Mouse (Mus musculus): ENCODE data around the gene Gm10318. TPM values are rescaled to one million over a fixed set of nuclear protein-coding genes. Genes with fewer than 3 reads are reported as not detected.

Gene Gm10318
- polyA plus RNA-seq, 1 experiment from 2014 or later = not detected

DNA sequence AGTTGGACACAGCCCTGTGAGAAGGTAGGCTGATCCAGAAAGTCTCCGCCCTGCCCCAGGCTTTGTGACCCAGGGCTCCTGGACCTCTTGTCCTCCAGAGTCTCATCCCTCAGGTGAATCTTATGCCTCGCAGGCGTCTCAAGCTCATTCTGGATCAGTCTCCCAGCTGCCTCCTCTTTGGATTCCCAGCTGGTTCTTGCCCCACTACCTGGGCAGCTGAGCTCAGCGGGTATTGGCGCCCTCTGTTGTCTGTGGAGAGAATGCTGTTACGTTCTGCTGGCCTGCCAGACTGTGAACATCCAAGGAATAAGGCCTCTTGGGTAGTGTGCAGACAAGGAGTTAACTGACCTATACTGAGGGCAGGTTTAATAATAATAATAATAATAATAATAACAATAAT is 26.3 kb downstream of the Gm10318 start:
- no peak overlapping the region for H3K27ac ChIP-seq (ENCODE audit: low read depth, low read length)
- no peak overlapping the region for H3K9ac ChIP-seq (ENCODE audit: low read depth, low read length)
- no peak overlapping the region for H3K4me3 ChIP-seq (ENCODE audit: low read depth, low read length)
- no peaks in the 10 kb centered on the region for H3K36me3 ChIP-seq (ENCODE audit: control insufficient read depth, insufficient read depth, low read length)
- WGBS = 54% methylated on average over 6 of the region's 6 CpGs
- H3K4me2 ChIP-seq = no peak overlapping the region
- ATAC-seq (replicated peaks; ENCODE audit: low FRiP score) = no peak
- H3K27me3 ChIP-seq (replicated peaks; ENCODE audit: control insufficient read depth, insufficient read depth, low read length) = no peaks in the 10 kb centered on the region
- no peak for DNase-seq (ENCODE audit: low spot score)
- H3K4me1 ChIP-seq (replicated peaks; ENCODE audit: control insufficient read depth, insufficient read depth, low read length) = no peaks in the 10 kb centered on the region
- H3K9me3 ChIP-seq (ENCODE audit: control insufficient read depth, low read length) = no peaks in the 10 kb centered on the region

DNA sequence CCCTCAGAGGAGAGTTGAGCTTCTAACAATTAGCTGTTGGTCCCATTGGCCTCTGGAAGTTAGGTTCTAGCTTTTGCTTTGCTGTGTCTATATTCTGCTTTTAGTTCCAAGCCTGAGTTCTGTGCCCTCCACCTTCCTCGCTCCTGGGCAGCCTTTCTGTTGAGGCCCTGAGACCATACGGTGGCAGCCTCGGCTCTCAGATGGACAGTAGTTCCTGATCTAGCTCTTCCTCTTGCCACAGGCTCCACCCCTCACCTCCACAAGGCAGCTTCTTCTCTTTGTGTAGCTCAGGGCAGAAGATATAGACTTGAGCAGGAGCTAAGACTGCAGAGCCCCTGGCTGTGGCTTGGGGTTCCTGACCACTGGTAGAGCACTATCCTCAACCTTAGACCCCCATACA is 27.6 kb downstream of the Gm10318 start:
- DNase-seq (ENCODE audit: low spot score) (no peak), ATAC-seq (replicated peaks; ENCODE audit: low FRiP score) (no peak)
- Histone ChIP-seq H3K4me1 (replicated peaks; ENCODE audit: control insufficient read depth, insufficient read depth, low read length) (no peaks in the 10 kb centered on the region), H3K36me3 (ENCODE audit: control insufficient read depth, insufficient read depth, low read length) (no peaks in the 10 kb centered on the region), H3K27me3 (replicated peaks; ENCODE audit: control insufficient read depth, insufficient read depth, low read length) (no peaks in the 10 kb centered on the region), H3K9ac (ENCODE audit: low read depth, low read length) (no peak overlapping the region), H3K9me3 (ENCODE audit: control insufficient read depth, low read length) (no peaks in the 10 kb centered on the region), H3K4me2 (no peak overlapping the region), H3K4me3 (ENCODE audit: low read depth, low read length) (no peak overlapping the region), H3K27ac (ENCODE audit: low read depth, low read length) (no peak overlapping the region)
- 43% methylated on average over 3 of the region's 3 CpGs for WGBS

DNA sequence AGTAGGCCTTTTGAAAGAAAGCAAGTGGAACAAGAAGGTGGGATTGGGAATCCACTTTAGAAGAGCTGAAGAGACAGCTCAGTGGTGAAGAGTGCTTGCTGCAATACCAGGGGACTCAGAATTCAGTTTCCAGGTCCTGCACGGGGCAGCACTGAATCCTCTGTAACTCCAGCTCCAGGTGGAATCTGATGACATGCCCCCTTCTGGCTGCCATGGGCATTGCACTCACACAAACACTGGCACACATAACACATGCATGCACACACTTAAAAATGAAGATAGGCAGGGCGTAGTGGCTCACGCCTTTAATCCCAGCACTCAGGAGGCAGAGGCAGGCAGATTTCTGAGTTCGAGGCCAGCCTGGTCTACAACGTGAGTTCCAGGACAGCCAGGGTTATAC is 29.9 kb downstream of the Gm10318 start:
- H3K4me3 ChIP-seq (ENCODE audit: low read depth, low read length) = no peak overlapping the region
- DNase-seq (ENCODE audit: low spot score) (no peak), ATAC-seq (replicated peaks; ENCODE audit: low FRiP score) (no peak)
- no peaks in the 10 kb centered on the region for H3K4me1 ChIP-seq (replicated peaks; ENCODE audit: control insufficient read depth, insufficient read depth, low read length)
- H3K36me3 ChIP-seq (ENCODE audit: control insufficient read depth, insufficient read depth, low read length) = no peaks in the 10 kb centered on the region
- H3K9ac ChIP-seq (ENCODE audit: low read depth, low read length) = no peak overlapping the region
- WGBS = 75% methylated on average over 5 of the region's 5 CpGs
- H3K9me3 ChIP-seq (ENCODE audit: control insufficient read depth, low read length) = no peaks in the 10 kb centered on the region
- no peak overlapping the region for H3K4me2 ChIP-seq
- no peaks in the 10 kb centered on the region for H3K27me3 ChIP-seq (replicated peaks; ENCODE audit: control insufficient read depth, insufficient read depth, low read length)
- no peak overlapping the region for H3K27ac ChIP-seq (ENCODE audit: low read depth, low read length)

DNA sequence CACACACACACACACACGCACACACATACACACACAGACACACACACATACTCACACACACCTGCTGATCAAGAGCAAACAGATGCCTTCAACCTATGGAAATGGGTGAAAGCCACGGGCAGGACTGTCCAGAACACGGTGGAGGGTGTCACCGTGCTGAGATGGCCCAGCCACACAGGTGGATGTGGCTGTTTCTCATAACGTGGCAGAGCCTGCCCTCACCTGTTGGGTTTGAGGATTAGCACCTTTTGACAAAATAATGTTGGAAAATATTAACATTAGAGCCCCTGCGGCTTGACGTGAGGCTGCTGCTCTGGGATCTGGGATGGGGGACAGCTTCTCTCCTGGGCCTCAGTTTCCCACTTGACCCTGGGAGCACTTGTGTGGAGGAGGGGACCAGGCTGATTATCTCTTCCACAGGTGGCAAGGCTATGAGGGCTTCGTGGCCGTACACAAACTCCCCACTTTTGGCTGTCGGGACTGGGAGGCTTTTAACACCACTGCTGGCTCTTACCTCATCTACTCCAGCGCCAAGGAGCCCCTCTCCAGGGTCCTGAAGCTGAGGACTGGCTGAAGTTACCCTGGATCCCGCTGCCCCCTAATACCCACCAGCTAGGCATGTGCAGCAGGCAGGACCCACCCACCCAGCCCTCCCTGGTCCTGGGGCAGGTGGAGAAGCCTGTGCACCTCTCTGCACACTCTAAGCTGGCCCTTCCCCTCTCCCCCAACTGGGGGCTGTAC is 33.5 kb downstream of the Gm10318 start:
- WGBS = 45% methylated on average over 12 of the region's 12 CpGs
- H3K27me3 ChIP-seq (replicated peaks; ENCODE audit: control insufficient read depth, insufficient read depth, low read length) = no peaks in the 10 kb centered on the region
- H3K4me1 ChIP-seq (replicated peaks; ENCODE audit: control insufficient read depth, insufficient read depth, low read length) = no peaks in the 10 kb centered on the region
- H3K36me3 ChIP-seq (ENCODE audit: control insufficient read depth, insufficient read depth, low read length) = no peaks in the 10 kb centered on the region
- H3K4me3 ChIP-seq (ENCODE audit: low read depth, low read length) = no peak overlapping the region
- H3K4me2 ChIP-seq = no peak overlapping the region
- ATAC-seq (replicated peaks; ENCODE audit: low FRiP score) = no peak
- H3K9ac ChIP-seq (ENCODE audit: low read depth, low read length) = no peak overlapping the region
- DNase-seq (ENCODE audit: low spot score) = no peak
- H3K27ac ChIP-seq (ENCODE audit: low read depth, low read length) = no peak overlapping the region
- H3K9me3 ChIP-seq (ENCODE audit: control insufficient read depth, low read length) = no peaks in the 10 kb centered on the region

DNA sequence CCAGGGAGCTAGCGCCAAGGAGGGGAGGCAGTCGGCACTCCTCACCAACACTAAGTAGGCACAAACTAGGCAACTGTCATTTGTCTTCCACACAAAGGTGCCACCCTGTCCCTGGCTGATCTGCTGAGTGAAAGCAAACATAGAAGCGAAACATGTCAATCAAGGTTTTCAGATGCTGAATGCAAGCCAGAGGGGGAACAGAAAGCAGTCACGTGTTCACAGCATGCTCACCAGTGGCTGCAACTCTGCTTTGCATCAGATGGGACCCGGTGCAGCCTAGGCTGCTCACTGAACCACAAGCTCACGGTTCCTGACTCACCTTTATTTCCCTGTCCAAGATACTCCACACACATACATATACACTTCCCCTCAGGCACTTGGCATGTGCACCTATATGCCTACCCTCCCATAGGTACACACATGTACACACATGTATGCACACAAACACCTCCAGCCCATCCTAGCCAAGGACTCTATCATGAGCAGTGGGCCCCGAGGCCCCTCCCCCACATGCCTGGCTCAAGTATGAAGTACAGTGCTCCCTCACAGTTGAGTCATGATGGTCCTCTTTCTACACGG is 38.4 kb downstream of the Gm10318 start:
- Histone ChIP-seq H3K9ac (ENCODE audit: low read depth, low read length) (no peak overlapping the region), H3K27ac (ENCODE audit: low read depth, low read length) (no peak overlapping the region), H3K4me1 (replicated peaks; ENCODE audit: control insufficient read depth, insufficient read depth, low read length) (no peaks in the 10 kb centered on the region), H3K4me2 (no peak overlapping the region), H3K27me3 (replicated peaks; ENCODE audit: control insufficient read depth, insufficient read depth, low read length) (no peaks in the 10 kb centered on the region), H3K9me3 (ENCODE audit: control insufficient read depth, low read length) (no peaks in the 10 kb centered on the region), H3K36me3 (ENCODE audit: control insufficient read depth, insufficient read depth, low read length) (no peaks in the 10 kb centered on the region), H3K4me3 (ENCODE audit: low read depth, low read length) (no peak overlapping the region)
- DNase-seq (ENCODE audit: low spot score) (no peak), ATAC-seq (replicated peaks; ENCODE audit: low FRiP score) (no peak; the same call in 1 of the 2 replicates)
- 78% methylated on average over 8 of the region's 8 CpGs for whole genome bisulfite sequencing

DNA sequence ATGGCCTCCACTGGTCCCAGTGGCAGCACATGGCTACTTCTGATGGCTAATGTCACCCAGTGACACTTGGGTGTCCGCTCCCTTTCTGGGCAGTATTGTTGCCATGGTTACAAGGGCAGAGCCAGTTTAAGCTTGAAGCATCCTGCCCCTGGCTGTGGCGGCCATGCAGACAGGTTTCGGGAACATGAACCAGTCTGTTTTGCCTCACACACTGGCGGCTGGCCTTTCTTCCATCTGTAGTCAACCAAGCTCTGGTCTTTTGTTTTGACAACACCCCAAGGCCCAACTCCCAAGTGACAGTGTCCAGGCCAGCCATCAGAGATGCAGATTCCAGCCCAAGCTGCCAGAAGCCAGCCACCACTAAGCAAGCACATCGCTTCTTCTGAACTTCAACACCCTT is 42.9 kb downstream of the Gm10318 start:
- no peak overlapping the region for H3K27ac ChIP-seq (ENCODE audit: low read depth, low read length)
- no peaks in the 10 kb centered on the region for H3K36me3 ChIP-seq (ENCODE audit: control insufficient read depth, insufficient read depth, low read length)
- H3K27me3 ChIP-seq (replicated peaks; ENCODE audit: control insufficient read depth, insufficient read depth, low read length) = no peaks in the 10 kb centered on the region; the same call in 1 of the 2 replicates
- DNase-seq (ENCODE audit: low spot score) (no peak), ATAC-seq (replicated peaks; ENCODE audit: low FRiP score) (no peak)
- no peak overlapping the region for H3K4me3 ChIP-seq (ENCODE audit: low read depth, low read length)
- H3K4me1 ChIP-seq (replicated peaks; ENCODE audit: control insufficient read depth, insufficient read depth, low read length) = no peaks in the 10 kb centered on the region
- WGBS = 58% methylated on average over 5 of the region's 5 CpGs
- no peak overlapping the region for H3K4me2 ChIP-seq
- H3K9me3 ChIP-seq (ENCODE audit: control insufficient read depth, low read length) = no peaks in the 10 kb centered on the region
- H3K9ac ChIP-seq (ENCODE audit: low read depth, low read length) = no peak overlapping the region

DNA sequence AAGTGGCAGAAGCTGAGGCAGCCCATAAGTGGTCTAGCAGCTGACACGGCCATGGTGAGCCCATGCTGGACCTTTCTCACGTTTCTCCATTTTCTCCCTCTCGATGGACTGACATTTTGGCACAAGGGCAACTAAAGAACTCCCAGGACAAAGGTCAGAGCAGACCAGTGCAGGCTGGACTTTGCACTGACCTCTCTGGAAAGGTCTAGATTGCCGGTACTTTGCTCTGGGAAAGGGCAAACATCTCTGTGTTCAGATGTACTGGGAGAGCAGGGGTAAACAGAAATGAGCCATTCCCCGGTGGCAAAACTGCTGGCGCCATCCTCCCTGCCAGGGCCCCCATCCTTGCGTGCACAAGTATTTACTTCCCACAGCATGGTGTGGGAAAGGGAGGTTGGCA is 47.5 kb downstream of the Gm10318 start:
- H3K9ac ChIP-seq (ENCODE audit: low read depth, low read length) = no peak overlapping the region
- 70% methylated on average over 7 of the region's 7 CpGs for WGBS
- DNase-seq (ENCODE audit: low spot score) (no peak), ATAC-seq (replicated peaks; ENCODE audit: low FRiP score) (no peak)
- peak overlapping the region; percentile 28; the same call in 1 of the 2 replicates for H3K27ac ChIP-seq (ENCODE audit: low read depth, low read length)
- H3K4me2 ChIP-seq = no peak overlapping the region
- H3K4me3 ChIP-seq (ENCODE audit: low read depth, low read length) = no peak overlapping the region
- no peaks in the 10 kb centered on the region for H3K9me3 ChIP-seq (ENCODE audit: control insufficient read depth, low read length)
- H3K36me3 ChIP-seq (ENCODE audit: control insufficient read depth, insufficient read depth, low read length) = no peaks in the 10 kb centered on the region
- H3K27me3 ChIP-seq (replicated peaks; ENCODE audit: control insufficient read depth, insufficient read depth, low read length) = peaks cover 10% of the 10 kb centered on the region
- 0 out of 2 replicates have a peak, but pooled peaks cover 2% of the 10 kb centered on the region for H3K4me1 ChIP-seq (replicated peaks; ENCODE audit: control insufficient read depth, insufficient read depth, low read length)

DNA sequence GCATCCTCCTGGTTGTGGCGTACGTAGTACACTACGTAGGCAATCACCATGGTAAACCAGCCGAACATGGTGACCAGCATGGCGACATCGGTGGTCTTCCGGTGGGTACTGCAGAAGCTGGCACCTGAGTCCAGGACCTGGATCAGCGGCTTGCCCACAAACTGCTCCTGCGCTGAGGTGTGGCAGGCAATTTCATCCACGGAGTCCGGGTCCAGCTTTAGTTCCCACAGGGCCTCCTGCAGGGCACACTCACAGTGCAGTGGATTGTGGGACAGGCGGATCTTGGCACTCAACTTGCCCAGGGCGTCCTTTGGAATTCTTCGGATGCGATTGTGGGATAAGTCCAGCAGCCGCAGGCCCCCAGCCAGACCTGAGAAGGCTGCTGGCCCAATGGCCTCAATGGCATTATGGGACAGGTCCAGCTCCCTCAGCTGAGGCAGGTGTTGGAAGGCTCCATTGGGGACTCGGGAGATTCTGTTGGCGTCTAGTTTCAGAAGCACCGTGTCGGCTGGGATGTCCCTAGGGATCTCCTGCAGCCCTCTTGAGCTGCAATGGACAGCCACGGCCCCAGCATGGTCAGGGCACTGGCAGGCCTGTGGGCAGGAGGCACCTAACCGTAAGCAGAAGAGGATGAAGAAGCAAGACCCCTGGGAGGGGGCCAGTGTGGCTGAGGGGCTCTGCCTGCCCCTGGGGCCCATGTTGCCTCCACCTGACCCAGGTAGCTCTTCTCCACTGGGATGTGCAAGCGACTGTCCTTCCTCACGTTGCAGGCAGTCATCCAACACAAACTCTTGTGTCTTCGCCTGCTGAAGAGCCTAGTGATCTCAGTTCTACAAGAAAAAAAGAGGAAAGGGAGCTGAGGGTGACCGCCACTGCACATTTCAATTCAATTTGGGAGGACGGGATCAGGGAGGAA is 48.5 kb downstream of the Gm10318 start:
- H3K4me3 ChIP-seq (ENCODE audit: low read depth, low read length) = 0 out of 2 replicates have a peak overlapping the region, but pooled peaks have one; percentile 62
- DNase-seq (ENCODE audit: low spot score) (no peak), ATAC-seq (replicated peaks; ENCODE audit: low FRiP score) (no peak)
- WGBS = 84% methylated on average over 27 of the region's 27 CpGs
- H3K36me3 ChIP-seq (ENCODE audit: control insufficient read depth, insufficient read depth, low read length) = no peaks in the 10 kb centered on the region
- H3K9me3 ChIP-seq (ENCODE audit: control insufficient read depth, low read length) = no peaks in the 10 kb centered on the region
- H3K9ac ChIP-seq (ENCODE audit: low read depth, low read length) = no peak overlapping the region
- H3K27me3 ChIP-seq (replicated peaks; ENCODE audit: control insufficient read depth, insufficient read depth, low read length) = peaks cover 10% of the 10 kb centered on the region
- H3K4me2 ChIP-seq = peak overlapping the region; percentile 81
- no peak overlapping the region for H3K27ac ChIP-seq (ENCODE audit: low read depth, low read length)
- H3K4me1 ChIP-seq (replicated peaks; ENCODE audit: control insufficient read depth, insufficient read depth, low read length) = 0 out of 2 replicates have a peak, but pooled peaks cover 2% of the 10 kb centered on the region

Data from liver, embryonic 11.5 days (tissue).